Mouse (Mus musculus): ENCODE data around the gene Tvp23a.

DNA sequence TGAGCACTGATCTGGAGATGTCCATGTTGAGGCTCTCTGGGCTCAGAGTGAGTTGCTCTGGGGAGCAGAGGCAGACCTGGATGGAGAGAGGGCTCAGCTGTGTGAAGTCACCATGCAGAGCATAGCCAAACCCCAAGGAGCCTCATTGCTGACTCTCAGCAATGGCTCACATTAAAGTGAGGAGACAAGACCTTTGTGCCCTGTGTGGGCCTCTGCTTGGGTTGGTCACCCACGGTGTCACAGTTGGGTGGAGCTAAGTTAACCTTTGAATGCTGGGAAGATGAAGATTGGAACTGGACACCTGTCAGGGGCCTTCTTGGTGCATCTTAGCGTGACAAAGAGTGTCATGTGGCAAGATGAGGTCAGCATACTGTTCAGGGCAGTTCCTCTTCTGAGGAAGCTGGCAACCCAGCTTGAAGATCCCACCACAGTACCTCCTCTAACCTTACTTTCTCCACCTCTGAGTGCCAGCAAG lies 48.7 kb upstream of the Tvp23a start:
- TF ChIP-seq CTCF (IDR thresholded peaks at IDR 0.05; ENCODE audit: low read depth) (no peak), EP300 (IDR thresholded peaks at IDR 0.05; ENCODE audit: low read depth) (no peak)
